Mouse (Mus musculus): ENCODE data around the gene Bphl.

- no peak for TF ChIP-seq ZNF384 (IDR thresholded peaks at IDR 0.05; ENCODE audit: low read depth, low read length)
- no peak for TF ChIP-seq ZC3H11A (IDR thresholded peaks at IDR 0.05; ENCODE audit: borderline replicate concordance, low read depth, low read length)
- no peak for TF ChIP-seq MAFK (IDR thresholded peaks at IDR 0.05; ENCODE audit: insufficient read depth, low read depth, low read length)
- no peak for TF ChIP-seq HCFC1 (IDR thresholded peaks at IDR 0.05; ENCODE audit: borderline replicate concordance, insufficient read depth, low read length)
- no peak for TF ChIP-seq CHD2 (IDR thresholded peaks at IDR 0.05; ENCODE audit: low read depth, low read length)
Observed at GRCm38 (mm10) chr13:34088871-34089288, 51.5 kb downstream of the Bphl start.
